Mouse (Mus musculus): ENCODE measurements at regions not wholly inside any gene's neighbourhood (a gene's known extent, or its start where the extent isn't known, plus 50 kb on each side); places are given as distances from the start of the nearest gene placed in this dataset.
A peak's percentile ranks its signal among the peaks of the same experiment; 100 is the strongest.
"Not testable (repeated sequence)": the region's sequence is repeated elsewhere in the genome, so short reads cannot be mapped to it uniquely, and the experiment has no call there.

GRCm38 (mm10) chr9:41886456-41886855 lies 237.6 kb downstream of the Sorl1 start:
- not testable (repeated sequence) for ATAC-seq (ENCODE audit: insufficient number of reproducible peaks, insufficient read depth, low FRiP score, low TSS enrichment, low read depth); H3K9ac ChIP-seq; H3K27me3 ChIP-seq; H3K9me3 ChIP-seq; H3K27ac ChIP-seq; H3K4me2 ChIP-seq; H3K36me3 ChIP-seq; H3K4me3 ChIP-seq
- WGBS: 90% methylated on average over 13 of the region's 13 CpGs
- H3K4me1 ChIP-seq: peaks cover 38% of the 10 kb centered on the region

GRCm38 (mm10) chr9:41880457-41880856 lies 243.6 kb downstream of the Sorl1 start:
- Histone ChIP-seq H3K9me3 (no peaks in the 10 kb centered on the region), H3K4me1 (peaks cover 46% of the 10 kb centered on the region), H3K36me3 (no peaks in the 10 kb centered on the region), H3K9ac (no peak overlapping the region), H3K4me3 (no peak overlapping the region), H3K27me3 (no peaks in the 10 kb centered on the region), H3K4me2 (no peak overlapping the region), H3K27ac (no peak overlapping the region)
- ATAC-seq (ENCODE audit: insufficient number of reproducible peaks, insufficient read depth, low FRiP score, low TSS enrichment, low read depth): no peak
- 92% methylated on average over 3 of the region's 3 CpGs for WGBS

- 75% methylated on average over 1 of the region's 1 CpGs for WGBS
- H3K36me3 ChIP-seq: no peaks in the 10 kb centered on the region
- H3K4me1 ChIP-seq: peaks cover 56% of the 10 kb centered on the region
- H3K9ac ChIP-seq: no peak overlapping the region
- H3K4me2 ChIP-seq: no peak overlapping the region
- no peak overlapping the region for H3K4me3 ChIP-seq
- no peak for ATAC-seq (ENCODE audit: insufficient number of reproducible peaks, insufficient read depth, low FRiP score, low TSS enrichment, low read depth)
- H3K27me3 ChIP-seq: no peaks in the 10 kb centered on the region
- peak overlapping the region; percentile 99; the same call in 1 of the 2 replicates for H3K27ac ChIP-seq
- H3K9me3 ChIP-seq: no peaks in the 10 kb centered on the region
These were observed 245.0 kb downstream of the Sorl1 start for GRCm38 (mm10) chr9:41879080-41879479.

GRCm38 (mm10) chr9:41861136-41861535 lies 263.0 kb downstream of the Sorl1 start:
- H3K27ac ChIP-seq: peak overlapping the region; percentile 97
- WGBS: 20% methylated on average over 5 of the region's 5 CpGs
- H3K9me3 ChIP-seq: no peaks in the 10 kb centered on the region
- no peak overlapping the region for H3K4me3 ChIP-seq
- H3K36me3 ChIP-seq: no peaks in the 10 kb centered on the region
- no peaks in the 10 kb centered on the region for H3K27me3 ChIP-seq
- H3K4me1 ChIP-seq: peaks cover 48% of the 10 kb centered on the region
- 0 out of 2 replicates have a peak overlapping the region, but pooled peaks have one; percentile 28 for H3K9ac ChIP-seq
- peak overlapping the region; percentile 43 for H3K4me2 ChIP-seq
- peak; percentile 40 for ATAC-seq (ENCODE audit: insufficient number of reproducible peaks, insufficient read depth, low FRiP score, low TSS enrichment, low read depth)

DNA sequence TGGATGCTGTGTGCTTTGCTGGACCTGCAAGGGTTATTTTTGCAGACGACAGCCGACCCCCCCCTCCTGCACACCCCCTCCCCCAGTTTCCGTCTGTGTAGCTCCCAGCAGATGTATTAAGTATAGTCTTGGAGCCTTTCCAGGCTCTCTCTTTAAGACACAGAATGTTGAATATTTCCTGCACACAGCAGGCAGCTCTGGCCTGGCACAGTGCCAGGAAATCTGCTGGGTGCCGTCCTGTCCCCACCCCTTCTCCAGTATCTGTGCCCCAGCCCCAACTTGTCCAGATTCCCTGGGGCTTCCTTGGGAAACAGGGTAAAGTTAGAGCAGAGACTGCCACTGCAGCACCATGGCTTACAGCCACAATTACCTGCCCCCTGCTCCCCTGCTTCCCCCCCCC lies 263.4 kb downstream of the Sorl1 start:
- Histone ChIP-seq H3K27ac (peak overlapping the region; percentile 97), H3K27me3 (no peaks in the 10 kb centered on the region), H3K4me3 (no peak overlapping the region), H3K36me3 (no peaks in the 10 kb centered on the region), H3K9me3 (no peaks in the 10 kb centered on the region), H3K9ac (peak overlapping the region; percentile 44; the same call in 1 of the 2 replicates), H3K4me2 (peak overlapping the region; percentile 43), H3K4me1 (peaks cover 48% of the 10 kb centered on the region)
- peak; percentile 95 for ATAC-seq (ENCODE audit: insufficient number of reproducible peaks, insufficient read depth, low FRiP score, low TSS enrichment, low read depth)
- 0% methylated on average over 4 of the region's 4 CpGs for WGBS

- Histone ChIP-seq H3K9me3 (no peaks in the 10 kb centered on the region), H3K4me1 (peaks cover 48% of the 10 kb centered on the region), H3K4me2 (no peak overlapping the region), H3K9ac (peak overlapping the region; percentile 44; the same call in 1 of the 2 replicates), H3K27ac (peak overlapping the region; percentile 97), H3K36me3 (no peaks in the 10 kb centered on the region), H3K4me3 (no peak overlapping the region), H3K27me3 (no peaks in the 10 kb centered on the region)
- no peak for ATAC-seq (ENCODE audit: insufficient number of reproducible peaks, insufficient read depth, low FRiP score, low TSS enrichment, low read depth)
- WGBS: 62% methylated on average over 3 of the region's 3 CpGs
These were observed 264.3 kb downstream of the Sorl1 start for GRCm38 (mm10) chr9:41859780-41860179.

- no peaks in the 10 kb centered on the region for H3K27me3 ChIP-seq
- H3K27ac ChIP-seq: no peak overlapping the region
- no peaks in the 10 kb centered on the region for H3K36me3 ChIP-seq
- H3K9me3 ChIP-seq: no peaks in the 10 kb centered on the region
- H3K4me2 ChIP-seq: no peak overlapping the region
- WGBS: 79% methylated on average over 1 of the region's 1 CpGs
- no peak overlapping the region for H3K4me3 ChIP-seq
- H3K4me1 ChIP-seq: peaks cover 2% of the 10 kb centered on the region
- no peak overlapping the region for H3K9ac ChIP-seq
- no peak for ATAC-seq (ENCODE audit: insufficient number of reproducible peaks, insufficient read depth, low FRiP score, low TSS enrichment, low read depth)
These were observed 272.0 kb downstream of the Sorl1 start for GRCm38 (mm10) chr9:41852099-41852498.

GRCm38 (mm10) chr9:41849628-41850326 lies 274.3 kb downstream of the Sorl1 start:
- whole genome bisulfite sequencing: 51% methylated on average over 4 of the region's 4 CpGs
- no peaks in the 10 kb centered on the region for H3K27me3 ChIP-seq
- no peak overlapping the region for H3K4me2 ChIP-seq
- H3K36me3 ChIP-seq: no peaks in the 10 kb centered on the region
- no peaks in the 10 kb centered on the region for H3K9me3 ChIP-seq
- H3K27ac ChIP-seq: no peak overlapping the region
- ATAC-seq (ENCODE audit: insufficient number of reproducible peaks, insufficient read depth, low FRiP score, low TSS enrichment, low read depth): no peak
- H3K4me3 ChIP-seq: no peak overlapping the region
- no peak overlapping the region for H3K9ac ChIP-seq
- H3K4me1 ChIP-seq: no peaks in the 10 kb centered on the region

DNA sequence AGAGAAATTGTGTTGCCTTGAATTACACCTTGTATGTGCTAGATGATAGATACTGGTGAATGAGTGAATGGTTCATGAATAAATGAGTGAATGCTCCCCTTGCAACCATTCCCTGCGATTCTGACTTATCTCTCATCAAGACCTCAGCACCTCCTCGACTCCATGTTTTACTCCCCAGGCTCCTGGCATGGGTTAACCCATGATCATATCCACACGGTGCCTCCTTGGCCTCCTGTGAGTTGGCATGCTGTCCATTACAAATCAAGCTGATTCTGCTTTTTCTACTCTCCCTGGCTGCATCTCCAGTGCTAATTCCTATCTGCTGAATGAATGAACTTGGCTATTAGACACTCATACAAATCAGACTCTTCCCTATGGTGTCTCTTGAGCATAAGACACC lies 279.5 kb downstream of the Sorl1 start:
- Histone ChIP-seq H3K36me3 (no peaks in the 10 kb centered on the region), H3K4me3 (no peak overlapping the region), H3K9me3 (no peaks in the 10 kb centered on the region), H3K9ac (no peak overlapping the region), H3K27ac (no peak overlapping the region), H3K4me2 (no peak overlapping the region), H3K27me3 (no peaks in the 10 kb centered on the region), H3K4me1 (no peaks in the 10 kb centered on the region)
- ATAC-seq (ENCODE audit: insufficient number of reproducible peaks, insufficient read depth, low FRiP score, low TSS enrichment, low read depth): no peak
- 85% methylated on average over 3 of the region's 3 CpGs for WGBS

- Histone ChIP-seq H3K27me3 (no peaks in the 10 kb centered on the region), H3K4me3 (no peak overlapping the region), H3K9ac (no peak overlapping the region), H3K4me2 (no peak overlapping the region), H3K36me3 (no peaks in the 10 kb centered on the region), H3K9me3 (peaks cover 6% of the 10 kb centered on the region; the same call in 1 of the 2 replicates), H3K27ac (no peak overlapping the region), H3K4me1 (0 out of 2 replicates have a peak, but pooled peaks cover 8% of the 10 kb centered on the region)
- 69% methylated on average over 11 of the region's 11 CpGs for WGBS
- no peak for ATAC-seq (ENCODE audit: insufficient number of reproducible peaks, insufficient read depth, low FRiP score, low TSS enrichment, low read depth)
These were observed 289.4 kb downstream of the Sorl1 start for GRCm38 (mm10) chr9:41834487-41835404.

DNA sequence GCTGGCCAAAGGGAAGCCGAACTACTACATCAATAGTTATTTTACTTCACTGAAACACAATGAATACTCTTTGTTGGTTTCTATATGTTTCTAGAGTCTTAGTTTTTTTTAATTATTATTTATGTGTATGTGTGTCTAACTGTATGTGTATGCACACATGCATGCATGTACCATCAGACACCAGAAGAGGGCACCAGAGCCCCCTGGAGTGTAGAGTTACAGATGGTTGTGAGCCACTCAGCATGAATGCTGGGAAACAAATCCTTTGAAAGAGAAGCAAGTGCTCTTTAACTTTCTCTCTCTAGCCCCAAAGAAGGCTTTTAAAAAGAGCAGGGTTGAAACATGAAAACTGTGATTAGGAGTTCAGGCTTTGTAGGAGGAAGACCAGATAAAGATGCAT lies 290.7 kb downstream of the Sorl1 start:
- H3K4me2 ChIP-seq: no peak overlapping the region
- H3K9me3 ChIP-seq: peaks cover 6% of the 10 kb centered on the region; the same call in 1 of the 2 replicates
- no peaks in the 10 kb centered on the region for H3K27me3 ChIP-seq
- no peak for ATAC-seq (ENCODE audit: insufficient number of reproducible peaks, insufficient read depth, low FRiP score, low TSS enrichment, low read depth)
- no peak overlapping the region for H3K9ac ChIP-seq
- WGBS: 97% methylated on average over 1 of the region's 1 CpGs
- H3K4me1 ChIP-seq: 0 out of 2 replicates have a peak, but pooled peaks cover 8% of the 10 kb centered on the region
- H3K36me3 ChIP-seq: no peaks in the 10 kb centered on the region
- H3K27ac ChIP-seq: no peak overlapping the region
- no peak overlapping the region for H3K4me3 ChIP-seq

Measured in embryonic facial prominence, embryonic 13.5 days (tissue).